Mouse (Mus musculus) lung, postnatal 0 days (tissue): ENCODE results near the gene Rtn4rl1. TPM values are rescaled to one million over a fixed set of nuclear protein-coding genes. Genes with fewer than 3 reads are reported as not detected.

ENCODE experiments used
- ATAC-seq: fragments of 200-750 bp; cut with Nextera tagmentation; 2 replicates; pipeline ENCODE4 v1.8.0; 2017; ENCODE audit warnings: moderate library complexity
- DNase-seq: peaks from one replicate; pipeline ENCODE4 v3.0.0-alpha.2; 2016; ENCODE audit warnings: low spot score
- H3K27ac ChIP-seq: fragments of 300-500 bp; sonication (generic); 2 replicates; pipeline ENCODE4 v1.5.1; 2014; ENCODE audit warnings: antibody characterized with exemption, mild to moderate bottlenecking, low read length, mixed read lengths
- H3K27me3 ChIP-seq: fragments of 300-500 bp; sonication (generic); replicated peaks from 2 replicates; pipeline ENCODE4 v1.6.1; 2014; ENCODE audit warnings: low read length, mixed read lengths; ENCODE audit not compliant: insufficient read depth
- H3K36me3 ChIP-seq: fragments of 300-500 bp; sonication (generic); 2 replicates; pipeline ENCODE4 v1.6.1; 2014; ENCODE audit warnings: low read length, mixed read lengths; ENCODE audit not compliant: insufficient read depth
- H3K4me1 ChIP-seq: fragments of 300-500 bp; sonication (generic); 2 replicates; pipeline ENCODE4 v1.6.1; 2014; ENCODE audit warnings: antibody characterized with exemption, low read depth, low read length, mixed read lengths; ENCODE audit not compliant: insufficient read depth
- H3K4me2 ChIP-seq: fragments of 300-500 bp; sonication (generic); replicated peaks from 2 replicates; pipeline ENCODE4 v1.6.1; 2014; ENCODE audit warnings: low read depth, mild to moderate bottlenecking, low read length, moderate library complexity, mixed read lengths
- H3K4me3 ChIP-seq: fragments of 300-500 bp; sonication (generic); 2 replicates; pipeline ENCODE4 v1.5.1; 2014; ENCODE audit warnings: low read depth, low read length
- H3K9ac ChIP-seq: fragments of 300-500 bp; sonication (generic); replicated peaks from 2 replicates; pipeline ENCODE4 v1.6.1; 2014; ENCODE audit warnings: low read depth, mild to moderate bottlenecking
- H3K9me3 ChIP-seq: fragments of 300-500 bp; sonication (generic); 2 replicates; pipeline ENCODE4 v1.6.1; 2016; ENCODE audit warnings: low read length, mixed read lengths
- CTCF ChIP-seq: IDR thresholded peaks from 2 replicates; pipeline ENCODE4 v1.5.1; 2016; ENCODE audit warnings: antibody characterized with exemption, mild to moderate bottlenecking
- EP300 ChIP-seq: IDR thresholded peaks from 2 replicates; pipeline ENCODE4 v1.6.1; 2016; ENCODE audit warnings: antibody characterized with exemption, mild to moderate bottlenecking, control low read depth
- WGBS: fragments of 180-500 bp; shearing (Covaris S2); extraction: QIAGEN DNeasy Blood & Tissue Kit; methylation state at CpG from one replicate; pipeline ENCODE4 v1.1.7; 2014; 5-methylcytosine and 5-hydroxymethylcytosine counted together
- polyA plus RNA-seq: library from polyadenylated mRNA; unstranded; fragments of >200 nt; fragmentation: Nextera tagmentation; extraction: Ambion mirVana; gene quantifications from 2 replicates; pipeline ENCODE4 v1.2.1, GENCODE M21; 2015

Rtn4rl1 gene
- polyA plus RNA-seq, 1 experiment from 2014 or later: 4.3 TPM

GRCm38 (mm10) chr11:75163379-75163778, 30.2 kb upstream of the Rtn4rl1 start:
- H3K9me3 ChIP-seq: no peaks in the 10 kb centered on the region
- no peak for ATAC-seq
- H3K9ac ChIP-seq: no peak overlapping the region
- H3K4me1 ChIP-seq: peaks cover 21% of the 10 kb centered on the region; the same call in 1 of the 2 replicates
- H3K4me3 ChIP-seq: no peak overlapping the region
- peak overlapping the region; percentile 52; the same call in 1 of the 2 replicates for H3K27ac ChIP-seq
- H3K27me3 ChIP-seq: peaks cover 12% of the 10 kb centered on the region; the same call in 1 of the 2 replicates
- H3K36me3 ChIP-seq: peaks cover 22% of the 10 kb centered on the region
- DNase-seq: no peak
- no peak overlapping the region for H3K4me2 ChIP-seq
- WGBS: 56% methylated on average over 6 of the region's 6 CpGs
- TF ChIP-seq EP300 (no peak), CTCF (no peak)

GRCm38 (mm10) chr11:75164051-75164450, 29.5 kb upstream of the Rtn4rl1 start:
- H3K9me3 ChIP-seq: no peaks in the 10 kb centered on the region
- no peak overlapping the region for H3K4me3 ChIP-seq
- H3K9ac ChIP-seq: no peak overlapping the region
- WGBS: 66% methylated on average over 2 of the region's 2 CpGs
- TF ChIP-seq EP300: no peak
- no peak for TF ChIP-seq CTCF
- no peak for ATAC-seq
- peak overlapping the region; percentile 52; the same call in 1 of the 2 replicates for H3K27ac ChIP-seq
- peaks cover 17% of the 10 kb centered on the region; the same call in 1 of the 2 replicates for H3K4me1 ChIP-seq
- H3K36me3 ChIP-seq: peaks cover 22% of the 10 kb centered on the region
- peaks cover 16% of the 10 kb centered on the region for H3K27me3 ChIP-seq
- DNase-seq: no peak
- H3K4me2 ChIP-seq: no peak overlapping the region

GRCm38 (mm10) chr11:75164750-75165149, 28.8 kb upstream of the Rtn4rl1 start:
- DNase-seq: no peak
- peak overlapping the region; percentile 93 for H3K4me2 ChIP-seq
- WGBS: 30% methylated on average over 13 of the region's 15 CpGs
- H3K4me3 ChIP-seq: no peak overlapping the region
- ATAC-seq: no peak
- H3K9me3 ChIP-seq: no peaks in the 10 kb centered on the region
- H3K9ac ChIP-seq: no peak overlapping the region
- peaks cover 17% of the 10 kb centered on the region; the same call in 1 of the 2 replicates for H3K4me1 ChIP-seq
- peaks cover 22% of the 10 kb centered on the region for H3K36me3 ChIP-seq
- no peak for TF ChIP-seq EP300
- peak; percentile 33 for TF ChIP-seq CTCF
- peaks cover 19% of the 10 kb centered on the region for H3K27me3 ChIP-seq
- H3K27ac ChIP-seq: no peak overlapping the region

DNA sequence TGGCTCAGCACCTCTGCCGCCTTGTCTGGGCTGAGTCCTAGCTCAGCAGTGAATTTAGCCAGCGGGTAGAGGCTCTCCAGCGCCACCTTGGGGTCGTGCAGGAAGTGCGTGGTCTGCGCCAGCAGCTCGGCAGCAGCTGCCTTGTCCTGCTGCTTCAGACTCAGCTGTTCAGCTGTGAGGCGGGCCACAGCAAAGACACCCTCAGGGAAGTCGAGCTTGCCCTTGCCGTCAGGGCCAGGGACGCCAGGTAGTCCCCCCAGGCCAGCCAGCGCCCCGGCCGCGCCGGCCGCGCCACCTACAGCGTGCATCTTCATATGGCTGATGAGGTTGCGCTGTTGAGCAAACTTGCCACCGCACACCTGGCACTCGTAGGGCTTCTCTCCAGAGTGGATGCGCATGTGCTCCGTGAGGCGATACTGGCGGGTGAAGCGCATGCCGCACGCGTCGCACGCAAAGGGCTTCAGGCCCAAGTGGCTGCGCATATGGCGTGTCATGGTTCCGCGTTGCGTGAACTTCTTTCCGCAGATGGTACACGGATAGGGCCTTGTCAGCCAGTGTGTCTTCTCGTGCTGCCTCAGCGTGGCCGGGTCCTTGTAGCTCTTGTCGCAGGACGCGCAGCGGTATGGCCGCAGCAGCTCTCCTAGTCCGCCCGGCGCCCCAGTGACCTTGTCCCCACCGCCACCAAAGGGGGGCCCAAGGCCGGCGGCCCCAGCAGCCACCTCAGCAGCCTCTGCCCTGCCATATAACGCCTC, 28.0 kb upstream of the Rtn4rl1 start:
- Histone ChIP-seq H3K36me3 (peaks cover 18% of the 10 kb centered on the region), H3K4me1 (peaks cover 22% of the 10 kb centered on the region; the same call in 1 of the 2 replicates), H3K9ac (no peak overlapping the region), H3K4me2 (peak overlapping the region; percentile 93), H3K27ac (no peak overlapping the region), H3K4me3 (peak overlapping the region; percentile 67), H3K27me3 (peaks cover 23% of the 10 kb centered on the region), H3K9me3 (no peaks in the 10 kb centered on the region)
- DNase-seq (peak; percentile 80), ATAC-seq (peak; percentile 16)
- WGBS: 24% methylated on average over 54 of the region's 54 CpGs
- TF ChIP-seq EP300: no peak
- peak; percentile 88 for TF ChIP-seq CTCF

GRCm38 (mm10) chr11:75166193-75166842, 27.3 kb upstream of the Rtn4rl1 start:
- Histone ChIP-seq H3K9ac (0 out of 2 replicates have a peak overlapping the region, but pooled peaks have one; percentile 16), H3K4me2 (peak overlapping the region; percentile 93), H3K27me3 (peaks cover 23% of the 10 kb centered on the region), H3K36me3 (peaks cover 18% of the 10 kb centered on the region), H3K27ac (no peak overlapping the region), H3K9me3 (no peaks in the 10 kb centered on the region), H3K4me1 (peaks cover 22% of the 10 kb centered on the region; the same call in 1 of the 2 replicates), H3K4me3 (peak overlapping the region; percentile 67)
- TF ChIP-seq CTCF: no peak
- TF ChIP-seq EP300: no peak
- ATAC-seq: no peak
- WGBS: 17% methylated on average over 41 of the region's 55 CpGs
- DNase-seq: peak; percentile 27

DNA sequence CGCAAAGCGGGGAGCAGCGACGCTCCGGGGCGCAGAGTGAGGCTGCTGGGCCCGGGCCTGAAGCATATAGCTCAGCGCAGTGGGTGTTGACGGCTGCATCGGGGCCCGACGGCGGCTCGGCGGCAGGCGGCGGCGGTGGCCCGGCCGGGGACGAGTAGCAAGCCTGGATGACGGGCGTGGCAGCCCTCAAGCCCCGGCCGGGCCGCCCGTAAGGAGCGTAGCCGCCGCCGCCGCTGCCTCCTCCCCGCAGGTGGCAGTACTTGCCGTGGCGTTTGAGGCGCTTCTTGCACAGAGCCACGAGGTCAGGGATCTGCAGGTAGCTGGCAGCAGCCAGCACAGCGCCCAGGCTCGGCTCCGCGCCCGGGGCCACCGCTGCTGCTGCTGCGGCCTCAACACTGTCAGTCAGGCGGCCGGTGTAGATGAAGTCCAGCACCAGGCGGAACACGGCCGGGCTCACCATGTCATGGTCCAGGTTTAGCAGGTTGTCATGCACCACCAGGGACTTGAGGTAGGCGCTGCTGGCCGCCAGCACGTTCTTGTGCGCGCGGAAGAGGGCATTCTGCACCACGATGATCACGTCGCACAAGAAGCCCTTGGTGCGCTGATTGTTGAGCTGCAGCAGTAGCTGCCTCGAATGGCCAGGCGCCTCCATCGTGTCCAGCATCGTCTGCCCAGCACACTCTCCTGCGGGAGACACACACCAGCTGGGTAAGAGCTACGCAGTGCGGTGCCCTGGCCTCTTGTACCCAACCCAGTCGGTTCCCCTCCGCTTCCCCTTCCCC, 26.5 kb upstream of the Rtn4rl1 start:
- ATAC-seq: no peak
- TF ChIP-seq CTCF (peak; percentile 11), EP300 (no peak)
- Histone ChIP-seq H3K27me3 (peaks cover 23% of the 10 kb centered on the region), H3K4me1 (peaks cover 23% of the 10 kb centered on the region; the same call in 1 of the 2 replicates), H3K9me3 (no peaks in the 10 kb centered on the region), H3K9ac (peak overlapping the region; percentile 70; the same call in 1 of the 2 replicates), H3K4me2 (peak overlapping the region; percentile 93), H3K27ac (peak overlapping the region; percentile 78), H3K36me3 (peaks cover 18% of the 10 kb centered on the region), H3K4me3 (peak overlapping the region; percentile 67)
- DNase-seq: peak; percentile 64
- WGBS: 12% methylated on average over 64 of the region's 68 CpGs
